Mouse (Mus musculus): Measurements from ENCODE around the gene Lhfpl2. TPM values are rescaled to one million over a fixed set of nuclear protein-coding genes. Genes with fewer than 3 reads are reported as not detected.
"Not testable (repeated sequence)": the region's sequence is repeated elsewhere in the genome, so short reads cannot be mapped to it uniquely, and the experiment has no call there.

Lhfpl2 gene
- 10.2 and 10.9 TPM in 2 replicates for polyA plus RNA-seq (2015; fragmentation: Nextera tagmentation; extraction: Ambion mirVana)

DNA sequence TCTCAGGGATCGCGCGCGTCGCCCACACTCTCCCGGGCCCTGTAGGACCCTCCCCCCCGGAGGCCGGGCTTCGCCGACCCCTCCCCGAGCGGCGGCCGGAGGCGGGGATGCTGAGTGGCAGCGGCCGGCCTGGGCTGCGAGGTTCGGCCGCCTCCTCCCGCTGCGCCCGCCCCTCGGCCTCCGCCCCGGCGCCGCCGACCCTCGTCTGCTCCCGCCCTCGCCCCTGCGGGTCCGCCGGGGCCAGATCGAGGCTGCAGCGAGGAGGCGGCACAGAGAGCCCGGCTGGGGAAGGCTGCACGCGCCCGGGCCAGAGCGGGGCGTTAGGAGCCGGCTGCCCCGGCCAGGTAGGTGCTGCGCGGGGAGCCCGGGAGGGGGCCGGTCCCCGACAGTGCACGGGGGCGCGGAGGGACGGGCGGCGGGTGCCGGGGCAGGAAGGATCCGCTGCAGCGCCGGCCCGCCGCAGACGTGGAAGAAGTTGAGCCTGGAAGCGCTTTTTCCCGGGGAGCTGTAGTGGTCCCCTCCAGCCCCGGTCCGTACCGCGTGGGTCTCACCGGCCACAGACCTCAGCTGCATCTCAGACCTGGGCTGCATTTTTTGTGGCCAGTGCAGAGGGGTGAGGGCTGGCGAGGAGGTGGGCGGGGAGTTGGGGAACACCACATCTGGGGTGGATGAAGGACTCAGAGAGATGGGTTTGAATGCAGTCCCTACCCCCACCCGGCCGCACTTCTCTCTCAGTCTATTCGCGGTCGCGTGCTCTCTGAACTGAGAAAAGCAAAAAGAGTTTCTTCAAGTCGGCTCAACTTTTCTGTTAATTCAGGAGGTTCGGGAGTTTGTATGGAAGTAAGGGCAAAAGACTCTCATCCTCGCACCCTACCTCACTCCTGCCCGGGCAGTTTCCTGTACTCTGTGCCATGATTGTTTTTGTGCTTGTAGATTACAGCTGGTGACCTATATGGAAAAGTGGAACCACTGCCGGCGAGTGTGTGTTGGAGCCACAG lies at the start of gene Lhfpl2:
TSS of gene Lhfpl2 (plus strand) at position 234 of the 998 bp plus-strand sequence.
- peak within 1 kb of the TSS; percentile 57 for H3K27ac ChIP-seq (ENCODE audit: low read depth, low read length)
- peak within 1 kb of the TSS; percentile 71 for H3K9ac ChIP-seq (ENCODE audit: low read depth, low read length)
- no peaks in the 10 kb centered on the region for H3K9me3 ChIP-seq (ENCODE audit: control insufficient read depth)
- peak; percentile 28 for TF ChIP-seq CTCF (IDR thresholded peaks at IDR 0.05; ENCODE audit: low read depth)
- under 1% methylated on average over 68 of the region's 85 CpGs for WGBS
- 0 out of 2 replicates have a peak, but pooled peaks cover 9% of the 10 kb centered on the region for H3K4me1 ChIP-seq (replicated peaks; ENCODE audit: control insufficient read depth, insufficient read depth, low read length)
- H3K36me3 ChIP-seq (ENCODE audit: control insufficient read depth, insufficient read depth) = no peaks in the 10 kb centered on the region
- H3K4me3 ChIP-seq (ENCODE audit: low read depth, low read length) = peak within 1 kb of the TSS; percentile 80
- no peaks in the 10 kb centered on the region for H3K27me3 ChIP-seq (replicated peaks; ENCODE audit: control insufficient read depth, insufficient read depth, low read length)
- H3K4me2 ChIP-seq (replicated peaks; ENCODE audit: low read depth) = peak within 1 kb of the TSS; percentile 99
- ATAC-seq = peak; percentile 44; the same call in 1 of the 2 replicates

DNA sequence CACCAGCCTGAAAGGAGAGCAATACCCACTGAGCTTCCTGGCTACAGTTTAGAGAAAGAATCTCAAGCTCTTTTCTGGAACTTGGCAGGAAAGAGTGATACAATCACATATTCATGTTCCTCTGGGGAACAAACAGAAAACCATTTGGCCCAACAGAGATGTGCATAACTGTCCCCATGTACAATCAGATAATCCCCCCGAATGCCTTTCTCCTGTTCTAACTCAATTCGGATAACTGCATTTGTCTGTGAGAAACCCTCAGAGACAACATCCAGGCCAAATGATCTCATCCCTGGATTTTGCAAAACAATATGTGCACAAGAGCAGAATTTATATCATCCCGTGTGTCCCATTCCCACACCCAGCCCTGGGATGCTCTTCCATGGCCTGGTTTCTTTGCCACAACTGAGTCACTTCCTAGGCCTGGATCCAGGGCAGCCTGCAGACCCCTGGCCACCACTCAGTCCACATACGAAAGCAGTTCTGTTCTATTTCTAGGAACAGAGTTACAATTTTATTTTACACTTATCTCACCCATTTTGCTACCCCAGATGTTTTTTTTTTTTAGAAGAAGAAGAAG lies 45.5 kb upstream of the Lhfpl2 start:
- Histone ChIP-seq H3K4me2 (replicated peaks; ENCODE audit: low read depth) (no peak overlapping the region), H3K27me3 (replicated peaks; ENCODE audit: control insufficient read depth, insufficient read depth, low read length) (no peaks in the 10 kb centered on the region), H3K36me3 (ENCODE audit: control insufficient read depth, insufficient read depth) (no peaks in the 10 kb centered on the region), H3K4me3 (ENCODE audit: low read depth, low read length) (no peak overlapping the region), H3K4me1 (replicated peaks; ENCODE audit: control insufficient read depth, insufficient read depth, low read length) (no peaks in the 10 kb centered on the region), H3K27ac (ENCODE audit: low read depth, low read length) (no peak overlapping the region), H3K9ac (ENCODE audit: low read depth, low read length) (no peak overlapping the region), H3K9me3 (ENCODE audit: control insufficient read depth) (no peaks in the 10 kb centered on the region)
- no peak for TF ChIP-seq CTCF (IDR thresholded peaks at IDR 0.05; ENCODE audit: low read depth)
- 87% methylated on average over 4 of the region's 4 CpGs for WGBS
- ATAC-seq = no peak

DNA sequence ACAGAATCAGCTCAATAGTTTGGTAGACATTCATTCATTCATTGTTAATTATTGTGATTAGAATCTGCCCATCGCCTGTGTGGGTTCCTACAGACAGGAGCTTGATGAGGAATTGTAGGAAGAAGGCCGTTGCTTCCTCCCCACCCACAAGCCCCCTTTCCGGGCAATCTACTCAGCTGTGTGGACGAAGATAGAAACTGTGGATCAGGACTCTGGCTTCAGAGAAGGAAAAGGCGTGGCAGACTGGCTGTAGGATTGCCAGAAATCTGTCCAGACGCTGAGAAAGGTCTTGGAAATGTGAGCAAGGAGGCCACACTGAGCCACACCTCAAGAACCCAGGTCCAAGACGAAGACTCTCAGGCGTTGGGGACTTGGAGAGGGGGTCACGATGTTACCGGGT lies 43.6 kb upstream of the Lhfpl2 start:
- Histone ChIP-seq H3K9ac (ENCODE audit: low read depth, low read length) (no peak overlapping the region), H3K4me3 (ENCODE audit: low read depth, low read length) (no peak overlapping the region), H3K36me3 (ENCODE audit: control insufficient read depth, insufficient read depth) (no peaks in the 10 kb centered on the region), H3K27me3 (replicated peaks; ENCODE audit: control insufficient read depth, insufficient read depth, low read length) (no peaks in the 10 kb centered on the region), H3K4me2 (replicated peaks; ENCODE audit: low read depth) (no peak overlapping the region), H3K27ac (ENCODE audit: low read depth, low read length) (no peak overlapping the region), H3K9me3 (ENCODE audit: control insufficient read depth) (no peaks in the 10 kb centered on the region), H3K4me1 (replicated peaks; ENCODE audit: control insufficient read depth, insufficient read depth, low read length) (no peaks in the 10 kb centered on the region)
- WGBS = 63% methylated on average over 10 of the region's 10 CpGs
- ATAC-seq = no peak
- no peak for TF ChIP-seq CTCF (IDR thresholded peaks at IDR 0.05; ENCODE audit: low read depth)

DNA sequence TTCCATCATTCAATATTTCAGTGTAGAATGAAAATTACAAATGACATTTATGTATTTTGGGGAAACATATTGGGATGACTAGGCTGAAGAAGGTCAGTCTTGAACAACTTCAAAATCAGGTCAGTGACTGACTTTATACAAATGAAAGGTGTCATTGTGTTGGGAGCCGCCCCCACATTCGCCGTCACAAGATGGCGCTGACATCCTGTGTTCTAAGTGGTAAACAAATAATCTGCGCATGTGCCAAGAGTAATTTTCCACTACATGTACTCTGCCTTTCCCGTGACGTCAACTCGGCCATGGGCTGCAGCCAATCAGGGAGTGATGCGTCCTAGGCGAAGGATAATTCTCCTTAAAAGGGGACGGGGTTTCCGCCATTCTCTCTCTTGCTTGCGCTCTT lies 33.0 kb upstream of the Lhfpl2 start:
- not testable (repeated sequence) for H3K4me1 ChIP-seq (replicated peaks; ENCODE audit: control insufficient read depth, insufficient read depth, low read length); H3K9me3 ChIP-seq (ENCODE audit: control insufficient read depth); H3K27me3 ChIP-seq (replicated peaks; ENCODE audit: control insufficient read depth, insufficient read depth, low read length); H3K27ac ChIP-seq (ENCODE audit: low read depth, low read length); ATAC-seq; H3K4me3 ChIP-seq (ENCODE audit: low read depth, low read length); H3K4me2 ChIP-seq (replicated peaks; ENCODE audit: low read depth); H3K9ac ChIP-seq (ENCODE audit: low read depth, low read length); H3K36me3 ChIP-seq (ENCODE audit: control insufficient read depth, insufficient read depth)
- 84% methylated on average over 10 of the region's 13 CpGs for WGBS
- peak; percentile 20; the same call in 1 of the 2 replicates for TF ChIP-seq CTCF (IDR thresholded peaks at IDR 0.05; ENCODE audit: low read depth)

DNA sequence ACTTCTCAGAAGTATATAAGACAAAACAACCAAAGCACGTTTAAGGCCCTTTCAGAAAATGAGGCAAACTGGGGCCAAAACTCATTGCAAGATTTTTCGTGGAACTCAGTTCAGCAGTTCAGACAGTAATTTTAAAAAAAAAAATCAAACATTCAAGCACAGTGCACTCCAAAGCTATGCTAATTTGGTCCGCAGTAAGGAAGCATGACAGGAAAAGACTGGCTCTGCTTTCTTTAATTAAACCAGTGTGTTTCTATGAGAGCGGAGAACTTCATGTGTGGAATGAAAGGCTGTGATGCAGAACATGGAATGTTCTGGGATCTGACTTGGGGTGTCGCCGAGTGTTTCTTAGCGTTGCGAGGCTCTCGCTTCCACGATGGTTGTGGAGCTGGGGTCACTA lies 28.4 kb upstream of the Lhfpl2 start:
- Histone ChIP-seq H3K27me3 (replicated peaks; ENCODE audit: control insufficient read depth, insufficient read depth, low read length) (no peaks in the 10 kb centered on the region), H3K27ac (ENCODE audit: low read depth, low read length) (no peak overlapping the region), H3K9me3 (ENCODE audit: control insufficient read depth) (no peaks in the 10 kb centered on the region), H3K9ac (ENCODE audit: low read depth, low read length) (no peak overlapping the region), H3K4me1 (replicated peaks; ENCODE audit: control insufficient read depth, insufficient read depth, low read length) (no peaks in the 10 kb centered on the region), H3K36me3 (ENCODE audit: control insufficient read depth, insufficient read depth) (no peaks in the 10 kb centered on the region), H3K4me2 (replicated peaks; ENCODE audit: low read depth) (no peak overlapping the region), H3K4me3 (ENCODE audit: low read depth, low read length) (no peak overlapping the region)
- no peak for TF ChIP-seq CTCF (IDR thresholded peaks at IDR 0.05; ENCODE audit: low read depth)
- ATAC-seq = no peak
- WGBS = 90% methylated on average over 10 of the region's 10 CpGs

DNA sequence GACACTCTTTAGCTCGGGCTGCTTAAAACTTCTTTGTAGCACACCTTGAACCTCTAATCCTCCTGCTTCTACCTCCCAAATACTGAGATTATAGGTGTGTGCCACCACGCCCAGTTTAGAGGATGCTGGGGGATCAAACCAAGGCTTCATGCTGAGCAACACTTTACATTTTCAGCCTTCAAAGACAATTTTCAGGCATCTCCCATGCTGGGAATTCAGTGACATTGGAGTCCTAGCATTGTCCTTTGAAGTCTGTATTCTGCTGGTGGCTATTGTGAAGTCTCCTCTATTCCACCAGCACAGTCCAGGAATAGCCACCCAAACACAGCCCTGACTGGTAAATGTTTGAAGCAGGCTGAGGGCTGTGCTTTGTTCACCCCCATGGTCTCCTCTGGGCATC lies 27.0 kb upstream of the Lhfpl2 start:
- no peaks in the 10 kb centered on the region for H3K9me3 ChIP-seq (ENCODE audit: control insufficient read depth)
- H3K4me2 ChIP-seq (replicated peaks; ENCODE audit: low read depth) = no peak overlapping the region
- H3K27ac ChIP-seq (ENCODE audit: low read depth, low read length) = no peak overlapping the region
- 89% methylated on average over 2 of the region's 2 CpGs for WGBS
- TF ChIP-seq CTCF (IDR thresholded peaks at IDR 0.05; ENCODE audit: low read depth) = no peak
- no peak for ATAC-seq
- no peaks in the 10 kb centered on the region for H3K27me3 ChIP-seq (replicated peaks; ENCODE audit: control insufficient read depth, insufficient read depth, low read length)
- H3K4me3 ChIP-seq (ENCODE audit: low read depth, low read length) = no peak overlapping the region
- no peak overlapping the region for H3K9ac ChIP-seq (ENCODE audit: low read depth, low read length)
- H3K36me3 ChIP-seq (ENCODE audit: control insufficient read depth, insufficient read depth) = no peaks in the 10 kb centered on the region
- no peaks in the 10 kb centered on the region for H3K4me1 ChIP-seq (replicated peaks; ENCODE audit: control insufficient read depth, insufficient read depth, low read length)

Data from intestine, postnatal 0 days (tissue).